Mouse (Mus musculus) forebrain, embryonic 14.5 days (tissue): ENCODE results near the gene Xlr3b. TPM values are rescaled to one million over a fixed set of nuclear protein-coding genes. Genes with fewer than 3 reads are reported as not detected.
"Not testable (repeated sequence)": the region's sequence is repeated elsewhere in the genome, so short reads cannot be mapped to it uniquely, and the experiment has no call there.

Source experiments
- ATAC-seq: fragments of 200-750 bp; cut with Nextera tagmentation; 2 replicates; pipeline ENCODE4 v1.8.0; 2017; ENCODE audit warnings: mild to moderate bottlenecking, moderate library complexity
- DNase-seq: peaks from one replicate; pipeline ENCODE4 v3.0.0-alpha.2; 2015; ENCODE audit warnings: low spot score
- H3K27ac ChIP-seq: fragments of 300-500 bp; sonication (generic); 2 replicates; pipeline ENCODE4 v1.5.1; 2014; ENCODE audit warnings: low read depth, mild to moderate bottlenecking, control low read depth, low read length, moderate library complexity
- H3K27me3 ChIP-seq: fragments of 300-500 bp; sonication (generic); replicated peaks from 2 replicates; pipeline ENCODE4 v1.6.1; 2014; ENCODE audit warnings: low read length, control low read depth, mixed read lengths; ENCODE audit not compliant: control insufficient read depth, insufficient read depth
- H3K36me3 ChIP-seq: fragments of 300-500 bp; sonication (generic); 2 replicates; pipeline ENCODE4 v1.6.1; 2014; ENCODE audit warnings: low read length, control low read depth; ENCODE audit not compliant: control insufficient read depth, insufficient read depth
- H3K4me1 ChIP-seq: fragments of 300-500 bp; sonication (generic); 2 replicates; pipeline ENCODE4 v1.6.1; 2014; ENCODE audit warnings: antibody characterized with exemption, low read length, control low read depth; ENCODE audit not compliant: control insufficient read depth, insufficient read depth
- H3K4me2 ChIP-seq: fragments of 300-500 bp; sonication (generic); 2 replicates; pipeline ENCODE4 v1.6.1; 2014; ENCODE audit warnings: mild to moderate bottlenecking, control low read depth, low read length
- H3K4me3 ChIP-seq: fragments of 300-500 bp; sonication (generic); 2 replicates; pipeline ENCODE4 v1.5.1; 2014; ENCODE audit warnings: low read depth, low read length, control low read depth
- H3K9ac ChIP-seq: fragments of 300-500 bp; sonication (generic); 2 replicates; pipeline ENCODE4 v1.6.1; 2014; ENCODE audit warnings: mild to moderate bottlenecking, low read length, control low read depth, moderate library complexity
- H3K9me3 ChIP-seq: fragments of 300-500 bp; sonication (generic); replicated peaks from 2 replicates; pipeline ENCODE4 v1.6.1; 2016; ENCODE audit warnings: low read length, control low read depth, mixed read lengths; ENCODE audit not compliant: control insufficient read depth
- WGBS: fragments of 180-500 bp; shearing (Covaris S2); extraction: QIAGEN DNeasy Blood & Tissue Kit; methylation state at CpG from one replicate; pipeline ENCODE4 v1.1.7; 2014; 5-methylcytosine and 5-hydroxymethylcytosine counted together
- polyA plus RNA-seq: library from polyadenylated mRNA; unstranded; fragments of >200 nt; fragmentation: Nextera tagmentation; extraction: Ambion mirVana; gene quantifications from 2 replicates; pipeline ENCODE4 v1.2.1, GENCODE M21; 2014

Gene Xlr3b
- polyA plus RNA-seq = 10.6 and 43.5 TPM in 2 replicates

DNA sequence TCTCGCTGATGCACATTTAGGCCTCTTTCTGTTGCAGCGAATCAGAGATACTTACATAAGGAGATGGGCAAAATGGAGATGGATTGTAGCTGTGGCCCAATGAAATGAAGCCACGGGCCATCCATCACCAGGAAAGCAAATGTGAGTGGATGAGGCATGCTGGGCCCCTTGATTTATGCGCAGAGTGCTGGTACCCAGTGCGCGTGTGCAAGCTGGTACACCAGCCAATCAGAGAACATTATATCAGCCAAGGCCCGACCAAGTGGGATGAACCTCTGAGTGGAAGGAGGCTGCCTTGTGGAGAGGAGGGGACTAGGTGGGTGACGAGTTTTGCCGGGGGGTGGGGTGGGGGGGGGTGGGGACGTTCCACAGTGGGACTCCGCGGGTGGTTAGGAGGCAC, at the start of gene Xlr3b:
Xlr3b (plus strand) TSS at position 274 of the 400 bp plus-strand sequence.
- not testable (repeated sequence) for H3K27me3 ChIP-seq, H3K4me1 ChIP-seq, H3K9ac ChIP-seq, H3K9me3 ChIP-seq, H3K27ac ChIP-seq, H3K36me3 ChIP-seq, H3K4me2 ChIP-seq, H3K4me3 ChIP-seq
- peak; percentile 3 for DNase-seq
- peak; percentile 48; the same call in 1 of the 2 replicates for ATAC-seq
- 78% methylated on average over 12 of the region's 12 CpGs for WGBS

DNA sequence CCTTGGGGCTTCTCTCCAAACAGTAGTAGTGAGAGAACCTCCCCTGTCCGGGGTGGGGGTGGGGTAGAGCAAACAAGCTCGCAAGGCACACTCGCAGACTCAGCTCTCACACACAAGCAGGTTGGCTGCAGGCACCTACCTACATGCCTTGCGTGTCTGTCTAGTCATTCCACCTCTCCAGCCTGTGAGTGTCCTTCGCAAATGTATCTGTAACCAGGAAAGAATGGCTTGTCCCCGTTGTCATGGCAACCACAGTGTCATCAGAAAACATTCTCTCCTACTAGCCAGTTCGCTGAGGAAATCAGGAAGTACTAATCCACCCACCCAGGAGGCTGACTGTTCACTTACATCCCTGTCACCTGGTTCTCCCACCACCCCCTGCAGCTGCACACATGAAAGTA, 48.8 kb upstream of the Xlr3b start:
- not testable (repeated sequence) for H3K36me3 ChIP-seq, H3K27me3 ChIP-seq, DNase-seq, H3K9ac ChIP-seq, H3K9me3 ChIP-seq, H3K4me2 ChIP-seq, H3K4me3 ChIP-seq, H3K4me1 ChIP-seq, H3K27ac ChIP-seq
- ATAC-seq = peak; percentile 44; the same call in 1 of the 2 replicates
- WGBS = no CpG with 5 or more reads among the region's 7 CpGs

DNA sequence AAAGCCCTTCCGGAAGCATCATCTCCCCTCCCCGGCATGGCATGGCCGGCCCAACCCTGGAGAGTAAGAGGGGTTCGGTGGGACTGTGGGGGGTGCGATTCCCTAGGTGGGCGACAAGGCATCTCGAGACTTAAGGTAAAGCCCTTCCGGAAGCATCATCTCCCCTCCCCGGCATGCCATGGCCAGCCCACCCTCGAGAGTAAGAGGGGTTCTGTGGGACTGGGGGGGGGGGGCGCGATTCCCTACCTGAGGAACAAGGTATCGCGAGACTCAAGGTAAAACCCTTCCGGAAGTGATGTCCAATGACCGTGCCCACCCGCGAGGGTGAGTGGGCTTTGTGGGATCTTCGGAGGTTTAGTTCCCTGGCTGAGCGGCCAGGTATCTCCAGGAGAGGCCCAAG, 43.5 kb upstream of the Xlr3b start, which contains the start of gene Xlr5b:
Xlr5b (plus strand) TSS at position 301 of the 400 bp plus-strand sequence.
- not testable (repeated sequence) for H3K9me3 ChIP-seq, H3K27ac ChIP-seq, H3K27me3 ChIP-seq, H3K9ac ChIP-seq, ATAC-seq, H3K4me2 ChIP-seq, H3K4me1 ChIP-seq, DNase-seq, H3K4me3 ChIP-seq, H3K36me3 ChIP-seq
- WGBS = no CpG with 5 or more reads among the region's 20 CpGs

DNA sequence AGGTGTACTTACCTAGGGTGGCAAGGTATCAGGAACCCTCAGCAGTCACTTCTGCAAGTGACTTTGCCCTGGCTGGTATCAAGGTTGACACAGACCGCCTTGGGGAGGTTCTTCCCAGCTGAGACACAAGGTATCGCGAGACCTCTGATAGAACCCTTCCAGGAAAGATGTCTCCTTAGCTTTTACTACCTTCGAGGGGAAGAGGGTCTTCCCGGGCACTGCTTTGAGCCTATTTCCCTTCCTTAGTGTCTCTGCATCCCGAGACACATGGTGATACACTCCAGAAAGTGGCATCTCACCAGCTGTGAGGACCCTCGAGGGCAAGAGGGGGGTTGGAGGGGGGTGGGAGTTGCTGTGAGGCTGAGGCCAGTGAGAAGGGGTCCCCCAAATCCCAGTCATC, 42.7 kb upstream of the Xlr3b start, which contains the start of gene DXBay18:
DXBay18 (minus strand) TSS at position 101 of the 400 bp plus-strand sequence.
- H3K27ac ChIP-seq, H3K4me1 ChIP-seq, H3K27me3 ChIP-seq, DNase-seq, H3K36me3 ChIP-seq, H3K9me3 ChIP-seq, H3K9ac ChIP-seq, ATAC-seq, H3K4me3 ChIP-seq, H3K4me2 ChIP-seq: not testable (repeated sequence)
- WGBS = no CpG with 5 or more reads among the region's 7 CpGs

DNA sequence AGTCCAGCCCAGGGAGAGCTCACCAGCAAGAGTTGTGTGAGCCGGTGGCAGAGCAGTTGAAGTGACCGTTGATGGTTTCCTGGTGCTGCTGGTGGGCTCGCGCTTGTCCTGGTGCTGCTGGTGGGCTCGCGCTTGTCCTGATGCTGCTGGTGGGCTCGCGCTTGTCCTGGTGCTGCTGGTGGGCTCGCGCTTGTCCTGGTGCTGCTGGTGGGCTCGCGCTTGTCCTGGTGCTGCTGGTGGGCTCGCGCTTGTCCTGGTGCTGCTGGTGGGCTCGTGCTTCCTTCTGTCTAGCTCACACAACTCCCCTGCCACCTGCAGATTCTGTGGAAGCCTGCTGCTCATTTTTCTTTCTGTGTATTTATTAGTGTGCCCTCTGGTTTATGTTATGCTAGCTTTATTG, 15.1 kb upstream of the Xlr3b start, which contains the start of gene Spin2d:
Spin2d (minus strand) TSS at position 101 of the 400 bp plus-strand sequence.
- H3K4me2 ChIP-seq, DNase-seq, H3K9ac ChIP-seq, H3K4me3 ChIP-seq, H3K9me3 ChIP-seq, H3K4me1 ChIP-seq, H3K36me3 ChIP-seq, H3K27ac ChIP-seq, ATAC-seq, H3K27me3 ChIP-seq: not testable (repeated sequence)
- 85% methylated on average over 8 of the region's 15 CpGs for WGBS

DNA sequence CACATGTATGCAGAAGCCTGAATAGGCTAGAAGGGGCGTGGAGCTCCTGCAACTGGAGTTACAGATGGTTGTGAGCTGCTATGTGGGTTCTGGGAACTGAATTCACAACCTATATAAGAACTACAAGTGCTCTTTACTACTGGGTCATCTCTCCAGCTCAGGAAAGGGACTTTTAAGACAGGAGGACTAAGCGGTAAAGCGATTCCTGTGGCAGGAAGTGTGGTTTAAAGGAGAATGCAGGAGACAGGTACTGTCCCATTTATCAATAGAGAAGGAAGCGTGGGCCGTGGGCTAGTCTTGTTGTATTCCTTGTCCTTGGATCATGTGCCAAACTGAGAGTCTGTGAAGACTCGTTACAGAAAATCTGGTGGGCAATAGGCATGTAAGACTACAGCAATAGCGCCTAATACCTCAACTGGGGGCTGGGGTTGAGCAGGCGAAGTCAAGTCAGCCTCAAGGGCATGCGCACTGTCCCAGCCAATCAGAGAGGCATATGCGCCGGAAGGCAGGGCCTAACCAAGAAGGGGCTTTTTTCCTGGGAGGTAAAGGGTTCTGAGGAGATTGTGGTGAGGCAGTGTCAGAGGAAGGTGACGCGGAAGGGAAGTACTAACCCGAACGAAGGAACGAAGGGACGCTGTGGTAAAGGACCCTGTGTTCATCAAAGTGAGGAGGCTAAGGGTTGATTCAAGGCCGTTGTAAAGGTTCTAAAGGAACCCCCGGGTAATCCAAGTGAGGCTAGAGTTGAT, 22.0 kb downstream of the Xlr3b start, which contains the start of gene Xlr4b:
Xlr4b (plus strand) TSS at position 515 of the 746 bp plus-strand sequence.
- whole genome bisulfite sequencing = 76% methylated on average over 10 of the region's 19 CpGs

DNA sequence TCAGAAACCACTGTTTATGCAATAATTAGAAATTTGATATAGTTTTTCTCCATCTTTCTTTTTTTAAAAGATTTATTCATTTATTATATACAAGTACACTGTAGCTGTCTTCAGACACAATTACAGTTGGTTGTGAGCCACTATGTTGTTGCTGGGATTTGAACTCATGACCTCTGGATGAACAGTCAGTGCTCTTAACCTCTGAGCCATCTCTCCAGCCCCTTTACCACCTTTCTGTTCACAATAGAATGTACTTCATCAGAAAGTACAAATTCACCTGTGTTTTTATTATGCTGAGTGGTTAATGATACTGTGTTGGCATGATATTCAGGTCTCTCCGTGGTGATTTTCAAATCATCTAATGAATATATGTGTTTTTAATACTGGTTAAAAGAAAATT, 33.4 kb downstream of the Xlr3b start:
- Histone ChIP-seq H3K9ac (no peak overlapping the region), H3K27me3 (no peaks in the 10 kb centered on the region), H3K4me3 (no peak overlapping the region), H3K4me2 (no peak overlapping the region), H3K36me3 (no peaks in the 10 kb centered on the region), H3K4me1 (no peaks in the 10 kb centered on the region), H3K27ac (no peak overlapping the region), H3K9me3 (no peaks in the 10 kb centered on the region)
- 65% methylated on average over 1 of the region's 1 CpGs for WGBS
- no peak for DNase-seq
- no peak for ATAC-seq

More for the DNA sequence above, 22.0 kb downstream of the Xlr3b start, which contains the start of gene Xlr4b:
- not testable (repeated sequence) for H3K27me3 ChIP-seq, H3K9ac ChIP-seq, H3K4me3 ChIP-seq, H3K4me1 ChIP-seq, H3K36me3 ChIP-seq, DNase-seq, H3K4me2 ChIP-seq, ATAC-seq, H3K27ac ChIP-seq, H3K9me3 ChIP-seq

DNA sequence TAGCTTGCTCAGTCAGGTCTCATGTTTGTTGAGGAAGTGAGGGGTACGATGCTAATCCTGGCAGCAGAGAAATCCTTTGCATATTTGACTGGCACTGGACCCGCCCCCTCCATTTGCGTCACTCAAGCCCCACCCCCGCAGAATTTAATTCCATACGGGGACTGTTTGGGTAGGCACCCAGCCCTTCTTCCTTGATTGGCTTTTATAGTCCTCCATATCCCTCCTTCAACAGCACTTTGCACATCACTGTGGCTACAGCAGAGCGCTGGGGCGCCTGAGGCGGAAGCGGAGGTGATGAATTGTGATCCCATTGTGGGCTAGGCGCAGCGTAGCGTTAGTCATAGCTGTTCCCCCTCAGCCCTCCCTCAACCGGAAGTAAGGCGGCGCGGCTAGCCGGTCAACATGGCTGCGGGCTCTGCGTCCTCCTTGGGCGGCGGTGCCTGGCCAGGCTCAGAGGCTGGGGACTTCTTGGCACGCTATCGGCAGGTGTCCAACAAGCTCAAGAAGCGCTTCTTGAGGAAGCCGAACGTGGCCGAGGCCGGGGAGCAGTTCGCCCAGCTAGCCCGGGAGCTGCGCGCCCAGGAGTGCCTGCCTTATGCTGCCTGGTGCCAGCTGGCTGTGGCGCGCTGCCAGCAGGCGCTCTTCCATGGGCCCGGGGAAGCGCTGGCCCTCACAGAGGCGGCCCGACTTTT, 36.1 kb downstream of the Xlr3b start, which contains the start of gene F8a:
F8a (plus strand) TSS at position 378 of the 692 bp plus-strand sequence.
- Histone ChIP-seq H3K9me3 (no peaks in the 10 kb centered on the region), H3K27ac (peak within 1 kb of the TSS; percentile 94), H3K27me3 (no peaks in the 10 kb centered on the region), H3K4me1 (peaks cover 4% of the 10 kb centered on the region; the same call in 1 of the 2 replicates), H3K9ac (peak within 1 kb of the TSS; percentile 70), H3K4me2 (peak within 1 kb of the TSS; percentile 62), H3K4me3 (peak within 1 kb of the TSS; percentile 55), H3K36me3 (no peaks in the 10 kb centered on the region)
- 39% methylated on average over 39 of the region's 39 CpGs for WGBS
- peak; percentile 95 for ATAC-seq
- peak; percentile 87 for DNase-seq
